Mouse (Mus musculus): ENCODE data around the gene Sh3d21. TPM values are rescaled to one million over a fixed set of nuclear protein-coding genes. Genes with fewer than 3 reads are reported as not detected.

The Sh3d21 gene
- polyA plus RNA-seq, 1 experiment from 2014 or later = 9.2 TPM

GRCm38 (mm10) chr4:126161986-126162385 is 1.3 kb downstream of the Sh3d21 start:
- peaks cover under 1% of the 10 kb centered on the region; the same call in 1 of the 2 replicates for H3K9me3 ChIP-seq (ENCODE audit: control insufficient read depth, low read length)
- 59% methylated on average over 9 of the region's 9 CpGs for WGBS
- H3K27ac ChIP-seq (ENCODE audit: low read length) = peak overlapping the region; percentile 89
- peak overlapping the region; percentile 93 for H3K9ac ChIP-seq (ENCODE audit: low read length)
- H3K36me3 ChIP-seq (ENCODE audit: control insufficient read depth, insufficient read depth, low read length) = peaks cover 17% of the 10 kb centered on the region
- peak overlapping the region; percentile 69 for H3K4me3 ChIP-seq (ENCODE audit: low read length)
- peaks cover 11% of the 10 kb centered on the region for H3K4me1 ChIP-seq (replicated peaks; ENCODE audit: control insufficient read depth, insufficient read depth, low read length)
- H3K27me3 ChIP-seq (ENCODE audit: control insufficient read depth, insufficient read depth, low read depth, low read length) = no peaks in the 10 kb centered on the region
- ATAC-seq (ENCODE audit: low read depth) = peak; percentile 1; the same call in 1 of the 2 replicates
- H3K4me2 ChIP-seq (ENCODE audit: low read depth, low read length) = peak overlapping the region; percentile 92

GRCm38 (mm10) chr4:126161456-126161855 is 1.8 kb downstream of the Sh3d21 start:
- no peak overlapping the region for H3K4me2 ChIP-seq (ENCODE audit: low read depth, low read length)
- H3K27me3 ChIP-seq (ENCODE audit: control insufficient read depth, insufficient read depth, low read depth, low read length) = no peaks in the 10 kb centered on the region
- H3K36me3 ChIP-seq (ENCODE audit: control insufficient read depth, insufficient read depth, low read length) = peaks cover 12% of the 10 kb centered on the region
- H3K27ac ChIP-seq (ENCODE audit: low read length) = no peak overlapping the region
- ATAC-seq (ENCODE audit: low read depth) = no peak
- 86% methylated on average over 6 of the region's 6 CpGs for whole genome bisulfite sequencing
- H3K4me3 ChIP-seq (ENCODE audit: low read length) = no peak overlapping the region
- H3K9me3 ChIP-seq (ENCODE audit: control insufficient read depth, low read length) = peaks cover 4% of the 10 kb centered on the region; the same call in 1 of the 2 replicates
- peaks cover 14% of the 10 kb centered on the region for H3K4me1 ChIP-seq (replicated peaks; ENCODE audit: control insufficient read depth, insufficient read depth, low read length)
- no peak overlapping the region for H3K9ac ChIP-seq (ENCODE audit: low read length)

GRCm38 (mm10) chr4:126160981-126161380 is 2.3 kb downstream of the Sh3d21 start:
- Histone ChIP-seq H3K4me1 (replicated peaks; ENCODE audit: control insufficient read depth, insufficient read depth, low read length) (peaks cover 18% of the 10 kb centered on the region), H3K27ac (ENCODE audit: low read length) (no peak overlapping the region), H3K4me3 (ENCODE audit: low read length) (no peak overlapping the region), H3K36me3 (ENCODE audit: control insufficient read depth, insufficient read depth, low read length) (peaks cover 7% of the 10 kb centered on the region), H3K4me2 (ENCODE audit: low read depth, low read length) (no peak overlapping the region), H3K27me3 (ENCODE audit: control insufficient read depth, insufficient read depth, low read depth, low read length) (no peaks in the 10 kb centered on the region), H3K9ac (ENCODE audit: low read length) (no peak overlapping the region), H3K9me3 (ENCODE audit: control insufficient read depth, low read length) (peaks cover 4% of the 10 kb centered on the region; the same call in 1 of the 2 replicates)
- ATAC-seq (ENCODE audit: low read depth) = no peak
- WGBS = 91% methylated on average over 8 of the region's 8 CpGs

- H3K4me3 ChIP-seq (ENCODE audit: low read length) = no peak overlapping the region
- H3K9ac ChIP-seq (ENCODE audit: low read length) = no peak overlapping the region
- 63% methylated on average over 8 of the region's 8 CpGs for WGBS
- no peak overlapping the region for H3K4me2 ChIP-seq (ENCODE audit: low read depth, low read length)
- peak overlapping the region; percentile 18; the same call in 1 of the 2 replicates for H3K27ac ChIP-seq (ENCODE audit: low read length)
- ATAC-seq (ENCODE audit: low read depth) = no peak
- peaks cover 4% of the 10 kb centered on the region; the same call in 1 of the 2 replicates for H3K9me3 ChIP-seq (ENCODE audit: control insufficient read depth, low read length)
- no peaks in the 10 kb centered on the region for H3K36me3 ChIP-seq (ENCODE audit: control insufficient read depth, insufficient read depth, low read length)
- H3K27me3 ChIP-seq (ENCODE audit: control insufficient read depth, insufficient read depth, low read depth, low read length) = no peaks in the 10 kb centered on the region
- peaks cover 29% of the 10 kb centered on the region for H3K4me1 ChIP-seq (replicated peaks; ENCODE audit: control insufficient read depth, insufficient read depth, low read length)
Measured at GRCm38 (mm10) chr4:126159455-126159854, 3.8 kb downstream of the Sh3d21 start.

- H3K4me1 ChIP-seq (replicated peaks; ENCODE audit: control insufficient read depth, insufficient read depth, low read length) = peaks cover 27% of the 10 kb centered on the region
- H3K4me3 ChIP-seq (ENCODE audit: low read length) = no peak overlapping the region
- no peaks in the 10 kb centered on the region for H3K27me3 ChIP-seq (ENCODE audit: control insufficient read depth, insufficient read depth, low read depth, low read length)
- no peaks in the 10 kb centered on the region; the same call in 1 of the 2 replicates for H3K36me3 ChIP-seq (ENCODE audit: control insufficient read depth, insufficient read depth, low read length)
- H3K9ac ChIP-seq (ENCODE audit: low read length) = no peak overlapping the region
- H3K27ac ChIP-seq (ENCODE audit: low read length) = no peak overlapping the region
- WGBS = 86% methylated on average over 6 of the region's 6 CpGs
- H3K9me3 ChIP-seq (ENCODE audit: control insufficient read depth, low read length) = peaks cover 4% of the 10 kb centered on the region; the same call in 1 of the 2 replicates
- H3K4me2 ChIP-seq (ENCODE audit: low read depth, low read length) = no peak overlapping the region
- no peak for ATAC-seq (ENCODE audit: low read depth)
Measured at GRCm38 (mm10) chr4:126157562-126157961, 5.7 kb downstream of the Sh3d21 start.

- WGBS = 61% methylated on average over 5 of the region's 5 CpGs
- no peak overlapping the region for H3K4me2 ChIP-seq (ENCODE audit: low read depth, low read length)
- H3K9ac ChIP-seq (ENCODE audit: low read length) = no peak overlapping the region
- H3K36me3 ChIP-seq (ENCODE audit: control insufficient read depth, insufficient read depth, low read length) = peaks cover 4% of the 10 kb centered on the region
- no peak for ATAC-seq (ENCODE audit: low read depth)
- H3K9me3 ChIP-seq (ENCODE audit: control insufficient read depth, low read length) = peaks cover 4% of the 10 kb centered on the region; the same call in 1 of the 2 replicates
- H3K4me1 ChIP-seq (replicated peaks; ENCODE audit: control insufficient read depth, insufficient read depth, low read length) = peaks cover 27% of the 10 kb centered on the region
- no peaks in the 10 kb centered on the region for H3K27me3 ChIP-seq (ENCODE audit: control insufficient read depth, insufficient read depth, low read depth, low read length)
- H3K27ac ChIP-seq (ENCODE audit: low read length) = peak overlapping the region; percentile 93
- H3K4me3 ChIP-seq (ENCODE audit: low read length) = no peak overlapping the region
Measured at GRCm38 (mm10) chr4:126156617-126157016, 6.7 kb downstream of the Sh3d21 start.

- Histone ChIP-seq H3K4me3 (ENCODE audit: low read length) (no peak overlapping the region), H3K4me1 (replicated peaks; ENCODE audit: control insufficient read depth, insufficient read depth, low read length) (peaks cover 35% of the 10 kb centered on the region), H3K36me3 (ENCODE audit: control insufficient read depth, insufficient read depth, low read length) (peaks cover 6% of the 10 kb centered on the region), H3K9me3 (ENCODE audit: control insufficient read depth, low read length) (peaks cover 4% of the 10 kb centered on the region; the same call in 1 of the 2 replicates), H3K4me2 (ENCODE audit: low read depth, low read length) (no peak overlapping the region), H3K27ac (ENCODE audit: low read length) (peak overlapping the region; percentile 93), H3K27me3 (ENCODE audit: control insufficient read depth, insufficient read depth, low read depth, low read length) (no peaks in the 10 kb centered on the region), H3K9ac (ENCODE audit: low read length) (peak overlapping the region; percentile 26; the same call in 1 of the 2 replicates)
- peak; percentile 18 for ATAC-seq (ENCODE audit: low read depth)
- WGBS = 13% methylated on average over 2 of the region's 2 CpGs
Measured at GRCm38 (mm10) chr4:126155869-126156268, 7.4 kb downstream of the Sh3d21 start.

GRCm38 (mm10) chr4:126155183-126155582 is 8.1 kb downstream of the Sh3d21 start:
- Histone ChIP-seq H3K4me1 (replicated peaks; ENCODE audit: control insufficient read depth, insufficient read depth, low read length) (peaks cover 41% of the 10 kb centered on the region), H3K27me3 (ENCODE audit: control insufficient read depth, insufficient read depth, low read depth, low read length) (no peaks in the 10 kb centered on the region), H3K9me3 (ENCODE audit: control insufficient read depth, low read length) (peaks cover 4% of the 10 kb centered on the region; the same call in 1 of the 2 replicates), H3K27ac (ENCODE audit: low read length) (peak overlapping the region; percentile 93), H3K4me2 (ENCODE audit: low read depth, low read length) (no peak overlapping the region), H3K36me3 (ENCODE audit: control insufficient read depth, insufficient read depth, low read length) (peaks cover 6% of the 10 kb centered on the region), H3K4me3 (ENCODE audit: low read length) (no peak overlapping the region), H3K9ac (ENCODE audit: low read length) (peak overlapping the region; percentile 21; the same call in 1 of the 2 replicates)
- 26% methylated on average over 4 of the region's 4 CpGs for WGBS
- ATAC-seq (ENCODE audit: low read depth) = no peak

GRCm38 (mm10) chr4:126152864-126153263 is 10.4 kb downstream of the Sh3d21 start:
- peaks cover 4% of the 10 kb centered on the region; the same call in 1 of the 2 replicates for H3K9me3 ChIP-seq (ENCODE audit: control insufficient read depth, low read length)
- H3K4me2 ChIP-seq (ENCODE audit: low read depth, low read length) = no peak overlapping the region
- H3K27ac ChIP-seq (ENCODE audit: low read length) = no peak overlapping the region
- no peak overlapping the region for H3K9ac ChIP-seq (ENCODE audit: low read length)
- 48% methylated on average over 14 of the region's 14 CpGs for WGBS
- H3K27me3 ChIP-seq (ENCODE audit: control insufficient read depth, insufficient read depth, low read depth, low read length) = no peaks in the 10 kb centered on the region
- no peak overlapping the region for H3K4me3 ChIP-seq (ENCODE audit: low read length)
- H3K4me1 ChIP-seq (replicated peaks; ENCODE audit: control insufficient read depth, insufficient read depth, low read length) = peaks cover 54% of the 10 kb centered on the region
- no peak for ATAC-seq (ENCODE audit: low read depth)
- peaks cover 9% of the 10 kb centered on the region for H3K36me3 ChIP-seq (ENCODE audit: control insufficient read depth, insufficient read depth, low read length)

All from lung, embryonic 16.5 days (tissue).